Mouse (Mus musculus): Measurements from ENCODE around the gene Llph.

Llph gene

DNA sequence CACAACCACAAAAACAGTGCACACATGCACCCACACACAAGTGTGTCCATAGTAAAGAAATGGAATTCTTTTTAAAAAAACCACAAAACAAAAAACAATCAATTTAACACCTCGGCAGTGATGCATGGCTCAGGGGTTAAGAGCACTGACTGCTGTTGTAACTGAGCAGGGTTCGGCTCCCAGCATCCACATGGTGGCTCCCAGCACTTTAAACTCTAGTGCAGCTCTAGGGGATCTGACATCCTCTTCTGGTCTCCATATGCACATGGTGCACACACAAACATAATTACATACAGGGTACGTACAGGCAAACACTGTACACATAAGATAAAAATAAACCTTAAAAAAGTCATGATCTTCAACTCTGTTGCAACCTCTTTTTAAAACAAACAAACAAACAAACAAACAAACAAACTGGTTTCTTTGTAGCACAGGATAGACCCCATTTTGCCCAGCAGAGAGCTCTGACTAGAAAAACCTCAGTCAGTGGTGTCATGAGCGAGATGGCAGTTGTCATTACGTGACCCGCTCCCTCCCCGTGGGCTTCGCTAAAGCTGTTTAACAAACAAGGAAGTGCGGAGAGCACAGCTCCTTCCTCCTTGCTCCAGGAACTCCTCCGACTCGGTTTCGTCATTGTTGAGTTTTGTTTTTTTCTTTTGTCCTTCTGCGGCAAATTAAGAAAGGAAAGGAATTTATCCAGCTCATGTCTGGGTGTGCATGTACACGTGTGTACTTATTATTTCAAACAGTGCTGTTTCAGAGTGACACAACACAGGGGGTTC is 7.1 kb upstream of the Llph start:
- no peak for DNase-seq

DNA sequence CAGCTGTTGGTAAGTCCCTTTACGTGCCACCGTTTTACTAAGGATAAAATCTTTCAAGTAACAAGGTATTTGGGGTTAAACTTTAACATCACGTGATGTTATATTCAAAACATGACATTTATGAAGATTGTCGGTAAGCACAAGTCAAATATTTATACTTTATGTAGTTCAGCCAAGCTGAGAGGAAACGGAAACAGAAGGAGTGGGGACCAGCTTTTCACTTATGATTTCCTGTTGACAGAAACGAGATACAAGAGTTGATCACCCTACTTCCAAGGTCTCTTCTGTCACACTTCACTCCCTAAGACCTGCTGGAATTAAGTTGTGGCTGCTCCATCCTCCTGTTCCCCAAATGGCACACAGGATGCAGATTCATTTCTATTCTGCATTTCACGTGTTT is 6.1 kb upstream of the Llph start:
- DNase-seq, result no peak

GRCm38 (mm10) chr10:120231718-120232117 is 4.8 kb downstream of the Llph start:
- peak; percentile 63 to 82 for DNase-seq

DNA sequence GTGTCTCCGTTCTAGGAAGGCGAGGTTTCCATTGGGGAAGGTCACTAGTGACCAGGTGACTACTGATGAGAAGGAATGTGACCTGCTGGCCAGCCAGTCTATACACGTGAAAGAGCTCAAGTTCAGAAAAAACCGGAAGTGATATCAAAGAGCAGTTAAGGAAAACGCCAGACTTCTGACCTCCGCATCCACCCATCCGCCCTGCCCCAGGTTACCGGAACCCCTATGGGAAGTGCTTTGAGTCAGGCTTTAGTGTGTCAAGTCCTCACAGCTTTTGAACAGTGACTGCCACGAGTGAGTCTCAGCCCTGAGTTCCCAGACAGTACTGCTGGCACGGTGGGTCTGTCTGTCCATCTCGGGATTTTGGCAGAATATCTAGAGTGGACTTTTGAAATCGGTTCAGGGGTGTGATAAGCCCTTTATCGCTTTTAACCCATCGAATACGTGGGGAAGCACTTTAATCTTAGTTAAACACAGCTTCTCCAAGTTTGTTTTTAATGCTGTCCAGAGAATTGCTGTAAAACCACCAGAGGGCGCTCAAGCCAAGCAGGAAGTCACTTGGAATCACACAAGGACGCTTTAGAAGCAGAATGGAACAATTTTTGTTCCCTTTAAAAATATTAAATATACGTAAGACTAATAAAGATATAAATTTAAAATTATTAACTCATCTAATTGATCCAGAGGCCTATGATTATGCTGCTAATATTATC is 6.9 kb downstream of the Llph start:
- DNase-seq, result peak; percentile 72 to 81

DNA sequence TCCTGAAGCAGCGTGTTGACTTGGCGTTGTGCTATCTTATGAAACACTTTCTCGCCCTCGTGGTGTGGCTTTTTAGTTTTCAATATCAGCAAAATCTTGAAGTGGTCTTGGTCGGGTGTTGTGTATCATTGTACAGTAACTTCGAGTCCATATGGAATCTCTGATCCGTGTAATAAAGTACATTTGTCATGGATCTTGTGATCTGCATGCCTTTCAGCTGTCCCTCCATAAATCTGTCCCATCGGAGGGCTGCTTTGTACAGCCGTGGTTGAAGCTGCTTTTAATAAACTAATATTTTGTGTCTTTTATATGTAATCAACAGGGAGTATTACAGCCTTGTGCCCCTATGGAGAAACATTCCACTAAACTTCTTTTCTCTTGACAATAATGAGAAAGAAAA is 10.0 kb downstream of the Llph start:
- DNase-seq, result no peak

- DNase-seq, result no peak
Observed at GRCm38 (mm10) chr10:120238241-120238640, 11.4 kb downstream of the Llph start.

DNA sequence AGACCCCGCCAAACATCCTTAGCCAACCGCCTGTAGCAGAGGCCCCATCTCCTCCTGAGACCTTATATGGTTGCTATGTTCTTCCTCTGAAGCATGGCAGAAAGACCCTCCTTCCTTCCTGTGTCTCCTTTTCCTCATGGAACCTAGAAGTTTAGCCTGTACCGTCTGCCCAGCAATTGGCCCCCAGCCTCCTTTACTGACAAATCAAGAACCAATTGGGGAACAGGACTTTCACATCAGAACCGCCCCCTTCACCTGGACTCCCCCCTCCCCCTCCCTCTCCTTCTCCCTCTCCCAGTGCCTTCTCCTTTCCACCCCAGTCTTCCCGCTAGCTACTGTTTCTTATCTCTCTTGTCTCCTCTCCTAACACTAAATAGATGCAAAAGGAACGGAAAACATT is 12.6 kb downstream of the Llph start:
- DNase-seq, result no peak

- no peak for DNase-seq
Observed at GRCm38 (mm10) chr10:120242421-120242820, 15.6 kb downstream of the Llph start.

DNA sequence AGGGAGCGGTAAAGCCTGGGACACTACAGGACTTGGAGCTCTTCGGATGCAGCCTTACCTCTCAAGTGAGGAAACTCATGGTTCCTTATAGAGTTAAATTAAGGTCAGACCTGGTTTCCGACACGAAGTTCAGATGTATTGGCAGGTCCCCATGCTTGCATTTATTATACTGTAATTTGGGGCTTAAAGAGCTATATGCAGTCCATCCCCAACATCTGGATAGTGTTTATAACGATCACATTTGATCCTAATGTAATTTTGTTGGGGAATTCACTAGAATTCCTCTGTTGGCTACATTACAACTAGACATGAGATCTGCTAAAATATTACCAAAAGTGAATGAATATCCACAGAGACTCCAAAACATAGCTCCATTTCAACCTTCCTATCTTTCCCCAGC is 18.8 kb downstream of the Llph start:
- no peak for DNase-seq

- peak; percentile 41 to 63 for DNase-seq
Observed at GRCm38 (mm10) chr10:120246994-120247750, 20.3 kb downstream of the Llph start.

DNA sequence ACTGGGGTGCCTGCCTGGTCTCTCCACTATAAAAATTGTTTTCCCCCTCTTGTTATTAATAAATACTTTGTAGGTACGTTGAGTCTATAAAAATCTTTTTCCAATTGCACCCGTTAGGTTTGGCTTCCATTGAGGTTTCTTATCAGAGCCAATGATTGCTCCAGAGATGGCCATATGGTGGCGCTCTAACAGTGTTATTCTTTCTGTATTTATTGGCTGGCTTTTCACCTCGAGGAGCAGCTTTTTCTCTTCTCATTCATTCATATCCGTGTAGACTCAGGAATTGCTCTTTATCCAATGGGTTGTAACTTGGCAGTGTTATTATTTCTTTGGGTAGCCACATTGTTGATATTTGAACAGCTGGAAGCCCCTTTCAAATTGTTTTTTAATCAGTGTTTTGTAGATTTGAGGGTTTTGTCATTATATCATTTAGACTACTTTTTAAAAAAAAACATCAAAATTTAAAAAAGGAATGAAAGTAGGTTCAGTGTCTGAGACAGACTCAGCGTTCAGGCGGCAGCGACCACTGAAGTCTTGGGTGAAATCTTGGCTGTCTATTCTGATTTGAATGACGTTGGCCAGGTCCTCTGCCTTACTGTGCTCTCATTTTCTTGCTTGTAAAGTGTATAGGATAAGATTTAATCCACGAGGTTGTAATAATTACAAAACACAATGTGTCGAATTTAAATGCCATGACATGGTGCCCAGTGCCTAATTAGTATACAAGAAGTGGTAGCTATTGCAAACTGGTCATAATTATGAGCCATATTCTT is 24.2 kb downstream of the Llph start:
- peak in 1 of 2 experiments; percentile 37 for DNase-seq

DNA sequence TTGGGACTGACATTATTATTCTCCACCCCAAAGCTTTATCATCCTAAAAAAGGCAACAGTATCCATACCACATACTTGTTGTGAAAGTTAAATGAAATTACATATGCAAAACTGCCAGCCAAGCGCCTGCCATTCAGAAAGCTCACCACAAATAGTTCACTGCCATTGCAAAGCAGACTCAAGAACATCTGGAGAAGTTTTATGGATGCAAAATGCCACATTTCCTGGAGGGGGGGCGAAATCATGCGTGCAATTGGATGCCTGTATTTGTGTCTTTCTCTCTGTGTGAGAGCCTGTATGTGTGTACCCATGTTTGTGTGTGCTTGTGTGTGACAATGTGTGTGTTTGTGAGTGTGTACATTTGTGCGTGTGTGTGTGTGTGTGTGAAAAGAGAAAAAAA is 24.9 kb downstream of the Llph start:
- DNase-seq, result no peak

- DNase-seq, result no peak
Observed at GRCm38 (mm10) chr10:120252800-120253199, 25.9 kb downstream of the Llph start.

- peak; percentile 64 to 75 for DNase-seq
Observed at GRCm38 (mm10) chr10:120257231-120257630, 30.4 kb downstream of the Llph start.

DNA sequence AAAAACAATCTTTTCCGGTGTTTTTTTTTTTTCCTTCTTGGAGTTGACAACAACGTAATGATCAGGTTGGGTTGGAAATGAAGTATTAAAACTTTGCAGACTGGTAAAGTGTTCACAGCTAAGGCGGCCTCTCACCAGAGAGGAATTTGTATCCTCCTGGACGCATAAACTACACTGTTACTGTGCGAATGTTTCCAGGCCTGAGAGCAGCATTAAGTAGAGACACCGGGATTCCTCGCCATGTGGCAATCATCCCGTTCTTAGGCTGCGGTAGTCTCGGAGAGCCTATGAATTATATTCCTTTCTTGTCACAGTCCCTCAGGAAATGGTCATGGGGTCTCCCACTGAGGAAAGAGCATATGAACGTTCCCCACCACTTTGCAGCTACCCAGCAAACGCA is 40.9 kb downstream of the Llph start:
- no peak for DNase-seq

GRCm38 (mm10) chr10:120269946-120270345 is 43.1 kb downstream of the Llph start:
- peak in 1 of 2 experiments; percentile 27 for DNase-seq

DNA sequence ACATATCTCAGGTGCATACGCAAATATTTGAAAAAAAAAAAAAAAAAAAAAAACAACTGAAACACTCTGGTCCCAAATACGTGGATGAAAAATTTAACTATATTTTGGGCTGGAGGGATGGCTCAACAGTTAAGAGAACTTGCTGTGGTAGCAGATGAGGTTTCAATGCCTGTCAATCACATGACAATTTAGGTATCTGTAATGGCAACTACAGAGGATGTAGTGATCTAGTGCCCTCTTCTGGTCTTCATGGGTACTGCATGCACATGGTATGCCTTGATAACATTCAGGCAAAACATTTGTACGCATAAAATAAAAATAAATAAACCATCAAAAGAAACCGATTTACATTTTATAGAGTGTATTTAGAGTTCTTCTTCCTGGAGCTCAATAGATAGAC is 43.9 kb downstream of the Llph start:
- peak; percentile 56 to 68 for DNase-seq

DNA sequence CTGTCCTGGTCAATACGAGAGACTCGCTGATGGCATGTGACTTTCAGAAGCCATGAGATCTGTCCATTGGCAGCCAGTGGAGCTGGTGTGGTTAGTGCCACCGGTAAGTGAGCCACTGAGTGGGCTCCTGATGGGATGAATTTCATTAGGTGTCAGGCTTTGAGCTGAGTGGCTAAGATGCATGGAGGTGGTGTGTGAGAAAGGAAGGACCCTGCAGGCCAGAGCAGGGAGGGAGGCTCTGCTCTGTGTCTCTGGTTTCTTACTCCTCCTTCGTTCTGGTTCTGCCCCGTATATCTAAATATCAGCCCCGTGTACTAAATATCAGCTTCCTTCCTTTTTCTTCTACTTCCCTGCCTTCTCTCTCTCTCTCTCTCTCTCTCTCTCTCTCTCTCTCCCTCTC is 44.4 kb downstream of the Llph start:
- DNase-seq, result no peak

GRCm38 (mm10) chr10:120271879-120272269 is 45.0 kb downstream of the Llph start:
- DNase-seq, result peak; percentile 5 to 6

DNA sequence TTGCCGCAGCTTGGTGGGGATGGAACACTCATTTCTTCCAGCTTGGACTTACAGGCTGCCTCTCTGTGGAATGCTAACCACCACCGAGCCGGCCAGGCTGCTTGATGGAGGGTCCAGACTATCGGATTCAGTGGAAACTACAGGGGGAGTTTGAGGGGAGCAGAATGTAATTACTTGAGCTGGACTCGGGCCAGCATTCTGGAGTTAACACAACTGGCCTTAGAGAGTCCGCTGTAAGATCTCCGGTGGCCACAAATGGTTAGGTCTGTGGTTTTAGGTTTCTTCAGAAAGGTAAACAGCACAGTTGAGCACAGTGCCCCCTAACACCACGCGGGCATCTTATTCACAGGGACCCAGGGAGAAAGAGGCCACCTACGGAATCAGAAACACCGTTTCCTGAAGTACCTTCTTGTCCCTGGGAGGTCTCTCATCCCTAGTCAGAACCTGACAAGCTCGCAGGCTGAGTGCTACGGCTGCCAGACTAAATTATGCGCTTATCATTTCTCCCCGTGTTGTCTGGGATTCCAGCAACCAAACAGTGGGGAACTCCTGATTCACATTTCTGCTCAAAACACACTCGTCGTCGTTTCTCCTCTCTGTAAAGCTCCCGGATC is 45.5 kb downstream of the Llph start:
- DNase-seq, result peak; percentile 11 to 21

- no peak for DNase-seq
Observed at GRCm38 (mm10) chr10:120273335-120273734, 46.5 kb downstream of the Llph start.

- peak; percentile 31 to 36 for DNase-seq
Observed at GRCm38 (mm10) chr10:120279482-120280128, 52.7 kb downstream of the Llph start.
